Mouse (Mus musculus) retina, postnatal 1 day (tissue): ENCODE measurements at regions not wholly inside any gene's neighbourhood (a gene's known extent, or its start where the extent isn't known, plus 50 kb on each side); places are given as distances from the start of the nearest gene placed in this dataset.

ENCODE experiments used
- DNase-seq: peaks from one replicate; pipeline ENCODE4 v3.0.0-alpha.2; 2012

- DNase-seq, result no peak
These were observed 234.1 kb downstream of the Ankrd50 start for GRCm38 (mm10) chr3:38250552-38250951.

- DNase-seq, result no peak
These were observed 235.7 kb downstream of the Ankrd50 start for GRCm38 (mm10) chr3:38248941-38249340.

- no peak for DNase-seq
These were observed 238.2 kb downstream of the Ankrd50 start for GRCm38 (mm10) chr3:38246439-38246838.

GRCm38 (mm10) chr3:38243209-38243608, 241.4 kb downstream of the Ankrd50 start:
- DNase-seq, result no peak

GRCm38 (mm10) chr3:38237616-38238015, 247.0 kb downstream of the Ankrd50 start:
- DNase-seq, result no peak

GRCm38 (mm10) chr3:38235736-38236083, 248.9 kb downstream of the Ankrd50 start:
- DNase-seq, result no peak

GRCm38 (mm10) chr3:38235033-38235735, 249.5 kb downstream of the Ankrd50 start:
- DNase-seq, result no peak

- no peak for DNase-seq
These were observed 250.1 kb downstream of the Ankrd50 start for GRCm38 (mm10) chr3:38234534-38234933.

- no peak for DNase-seq
These were observed 250.6 kb downstream of the Ankrd50 start for GRCm38 (mm10) chr3:38234006-38234405.

GRCm38 (mm10) chr3:38233091-38233490, 251.6 kb downstream of the Ankrd50 start:
- DNase-seq, result peak; percentile 46

GRCm38 (mm10) chr3:38232111-38233076, 252.2 kb downstream of the Ankrd50 start:
- DNase-seq, result peak; percentile 92

GRCm38 (mm10) chr3:38231506-38231905, 253.1 kb downstream of the Ankrd50 start:
- no peak for DNase-seq

GRCm38 (mm10) chr3:38230796-38231195, 253.8 kb downstream of the Ankrd50 start:
- DNase-seq, result no peak

GRCm38 (mm10) chr3:38229686-38230085, 255.0 kb downstream of the Ankrd50 start:
- DNase-seq, result no peak

- peak; percentile 32 for DNase-seq
These were observed 255.6 kb downstream of the Ankrd50 start for GRCm38 (mm10) chr3:38229051-38229450.

- peak; percentile 68 for DNase-seq
These were observed 257.0 kb downstream of the Ankrd50 start for GRCm38 (mm10) chr3:38227596-38227995.

GRCm38 (mm10) chr3:38227121-38227520, 257.5 kb downstream of the Ankrd50 start:
- DNase-seq, result no peak

GRCm38 (mm10) chr3:38226147-38226546, 258.5 kb downstream of the Ankrd50 start:
- DNase-seq, result no peak

GRCm38 (mm10) chr3:38221834-38222215, 262.8 kb downstream of the Ankrd50 start:
- DNase-seq, result no peak

GRCm38 (mm10) chr3:38220934-38221833, 263.5 kb downstream of the Ankrd50 start:
- peak; percentile 73 for DNase-seq

- DNase-seq, result no peak
These were observed 275.6 kb downstream of the Ankrd50 start for GRCm38 (mm10) chr3:38209081-38209480.

- no peak for DNase-seq
These were observed 276.8 kb downstream of the Ankrd50 start for GRCm38 (mm10) chr3:38207867-38208266.
